Mouse (Mus musculus) cerebellum, adult 18-20 months (tissue): ENCODE data around the gene Shisal2b.
"Not testable (repeated sequence)": the region's sequence is repeated elsewhere in the genome, so short reads cannot be mapped to it uniquely, and the experiment has no call there.

Experiments used
- DNase-seq, 2 experiments: peaks; one replicate each; pipeline ENCODE4 v3.0.0; 2021

Gene Shisal2b

DNA sequence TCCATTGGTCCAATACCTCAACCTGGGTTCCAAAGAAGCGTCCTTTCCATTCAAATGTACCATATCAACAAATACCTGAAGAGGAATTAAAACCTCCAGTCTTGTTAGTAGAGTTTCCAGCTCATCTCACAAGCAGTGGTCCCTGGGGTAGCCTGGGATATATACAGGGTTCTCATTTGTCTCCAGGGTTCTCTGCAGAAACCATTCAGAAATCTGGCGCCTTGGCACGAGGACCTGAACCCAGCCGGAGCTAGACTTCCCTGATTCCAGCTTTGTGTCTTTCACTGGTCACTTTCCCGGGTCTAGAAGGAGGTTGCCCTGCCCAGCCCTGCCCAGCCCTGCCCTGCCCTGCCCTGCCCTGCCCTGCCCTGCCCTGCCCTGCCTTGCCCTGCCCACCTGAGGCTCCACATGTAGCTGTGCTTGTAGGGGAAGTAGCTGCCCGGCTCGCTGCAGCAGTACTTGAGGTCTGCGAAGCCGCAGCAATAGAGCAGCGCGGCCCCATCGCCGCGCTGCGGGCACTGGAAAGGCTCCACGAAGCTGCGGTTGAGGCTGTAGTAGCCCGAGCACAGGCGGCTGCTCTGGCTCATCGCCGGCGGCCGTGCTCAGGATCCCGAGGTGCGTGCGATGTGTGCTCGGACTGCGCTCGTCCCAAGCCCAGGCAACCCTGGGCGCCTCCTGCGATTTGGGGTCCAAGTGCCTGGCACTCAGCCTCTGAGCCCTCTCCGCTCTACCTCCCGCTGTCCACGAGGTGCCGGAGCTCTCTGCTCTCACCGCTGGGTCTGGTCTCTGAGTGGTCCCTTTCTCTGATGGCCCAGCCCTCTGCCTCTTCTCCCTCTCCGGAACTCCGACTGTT lies at the start of gene Shisal2b:
Gene Shisal2b, minus strand, starts transcription at position 767 of the 853 bp plus-strand sequence.
- peak; percentile 26 to 47 for DNase-seq

DNA sequence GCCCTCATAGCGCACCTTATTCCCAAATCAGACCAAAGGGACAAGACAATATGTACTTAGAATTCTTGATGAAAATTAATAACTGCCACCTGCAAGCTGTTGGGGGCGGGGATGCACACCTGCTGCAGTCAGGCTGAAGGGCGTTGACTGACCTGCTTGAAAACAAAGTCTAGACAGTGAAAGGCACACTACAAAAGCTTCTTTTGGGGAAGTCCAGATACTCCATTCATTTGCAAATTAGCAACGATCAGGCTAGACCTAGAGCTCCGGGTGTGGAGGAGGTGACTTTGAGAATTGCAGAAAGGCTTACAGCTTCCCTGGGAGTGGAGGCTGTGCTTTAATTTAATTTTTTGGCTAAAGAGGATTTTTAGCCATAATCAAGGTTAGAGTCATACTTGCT lies 47.9 kb upstream of the Shisal2b start:
- DNase-seq, result not testable (repeated sequence)

DNA sequence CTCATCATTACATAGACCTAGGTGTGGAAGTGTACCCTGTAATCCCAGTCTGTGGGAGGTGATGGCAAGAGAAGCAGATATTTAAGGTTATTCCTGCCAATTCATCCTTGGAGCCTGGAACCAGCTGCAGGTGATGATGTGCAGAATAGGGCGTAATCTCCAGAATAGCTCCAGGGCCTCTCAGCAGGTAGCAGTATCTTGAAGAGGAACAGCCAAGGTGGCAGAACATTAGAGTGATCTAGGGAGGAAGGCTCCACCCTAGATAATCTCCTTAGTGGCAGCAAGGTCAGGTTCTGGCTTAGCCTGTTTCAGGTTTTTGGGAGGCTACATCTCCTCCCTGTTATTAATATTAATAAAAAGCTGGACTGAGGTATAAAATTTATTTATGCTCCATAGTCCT lies 47.3 kb upstream of the Shisal2b start:
- DNase-seq, result not testable (repeated sequence)

DNA sequence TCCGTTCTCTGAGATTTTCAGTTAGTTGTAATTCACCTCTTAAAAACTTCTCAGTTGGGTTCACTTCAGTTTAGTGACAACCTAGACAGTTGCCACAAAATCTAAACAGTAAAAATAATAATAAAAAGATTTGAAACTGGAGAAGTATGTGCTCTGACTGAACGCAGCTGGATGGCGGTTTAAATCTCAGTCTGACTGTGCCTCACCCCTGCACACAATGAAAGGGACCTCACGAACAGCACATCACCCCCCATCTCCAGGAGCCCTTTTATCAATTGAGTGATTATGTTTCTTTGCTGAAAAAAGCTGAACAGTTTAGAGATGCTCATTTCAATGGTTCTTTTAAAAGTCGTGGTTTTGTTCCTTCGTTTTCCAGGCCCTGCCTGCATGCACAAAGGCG lies 45.0 kb upstream of the Shisal2b start:
- no peak for DNase-seq

DNA sequence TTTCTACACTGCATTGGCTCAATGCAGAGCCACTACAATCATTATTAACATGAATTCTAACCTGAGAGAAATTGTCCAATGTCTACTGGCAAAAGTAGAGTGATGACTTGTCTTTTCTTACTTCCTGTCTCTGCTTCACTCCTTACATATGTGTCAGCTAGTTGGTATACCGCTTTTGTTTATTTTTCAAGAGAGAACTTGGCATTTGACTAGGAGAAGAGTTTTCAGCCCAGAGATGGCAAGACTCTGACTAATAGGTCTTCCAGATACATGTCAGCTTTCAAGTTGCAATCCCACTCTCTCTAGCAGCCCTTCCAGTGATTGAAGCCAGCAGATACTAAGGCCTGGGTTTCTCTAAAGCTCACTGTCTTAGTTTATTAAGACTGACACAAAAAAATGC lies 31.1 kb upstream of the Shisal2b start:
- DNase-seq, result no peak

DNA sequence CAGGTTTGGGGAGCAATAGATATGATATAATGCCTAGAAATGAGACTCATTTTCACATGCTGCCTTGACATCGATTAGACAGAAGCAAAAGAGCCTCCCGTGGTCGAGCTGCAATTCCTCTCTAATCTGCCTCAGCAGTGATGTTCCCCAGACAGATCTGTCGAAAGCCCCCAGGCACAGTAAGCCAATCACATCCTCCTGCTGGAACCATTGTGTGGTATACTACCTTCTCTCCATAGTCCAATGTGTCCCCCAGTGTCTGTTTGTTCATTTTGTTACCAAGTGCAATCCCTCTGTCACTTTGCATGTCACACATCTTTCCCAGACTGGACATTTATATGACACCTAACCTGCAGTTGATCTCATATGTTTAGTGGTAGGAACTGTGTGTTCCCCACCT lies 28.6 kb upstream of the Shisal2b start:
- DNase-seq, result no peak

DNA sequence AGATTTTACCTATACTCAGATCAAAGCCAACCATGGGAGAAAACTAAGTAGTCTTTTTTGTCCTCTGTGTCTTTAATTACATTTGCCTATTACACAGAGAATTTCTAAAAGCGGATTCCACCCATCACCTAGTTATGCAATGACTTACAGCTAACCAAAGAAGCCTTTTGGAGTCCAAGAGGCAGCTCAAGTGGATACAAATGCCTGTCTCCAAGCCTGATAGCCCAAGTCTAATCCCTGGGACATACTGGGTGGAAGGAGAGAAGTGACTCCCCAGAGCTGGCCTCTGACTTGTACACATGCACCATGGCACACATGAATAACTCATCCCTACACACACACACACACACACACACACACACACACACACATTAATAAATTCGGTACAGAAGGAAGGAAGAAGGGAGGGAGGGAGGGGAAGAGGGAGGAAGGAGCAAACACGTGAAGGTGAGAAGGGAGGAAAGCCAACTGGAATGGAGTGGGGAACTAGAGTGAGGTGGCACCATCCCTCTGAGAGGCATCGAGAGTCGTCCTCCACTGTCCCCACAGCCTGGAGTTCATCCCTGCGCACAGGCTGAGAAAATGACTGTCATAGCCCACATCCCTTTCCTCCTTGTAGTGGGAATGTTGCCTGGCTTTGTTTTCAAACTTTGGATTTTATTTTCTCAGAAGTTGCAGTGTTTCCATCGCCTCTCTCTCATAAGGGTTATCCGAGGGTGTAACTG lies 22.8 kb upstream of the Shisal2b start:
- DNase-seq, result no peak

DNA sequence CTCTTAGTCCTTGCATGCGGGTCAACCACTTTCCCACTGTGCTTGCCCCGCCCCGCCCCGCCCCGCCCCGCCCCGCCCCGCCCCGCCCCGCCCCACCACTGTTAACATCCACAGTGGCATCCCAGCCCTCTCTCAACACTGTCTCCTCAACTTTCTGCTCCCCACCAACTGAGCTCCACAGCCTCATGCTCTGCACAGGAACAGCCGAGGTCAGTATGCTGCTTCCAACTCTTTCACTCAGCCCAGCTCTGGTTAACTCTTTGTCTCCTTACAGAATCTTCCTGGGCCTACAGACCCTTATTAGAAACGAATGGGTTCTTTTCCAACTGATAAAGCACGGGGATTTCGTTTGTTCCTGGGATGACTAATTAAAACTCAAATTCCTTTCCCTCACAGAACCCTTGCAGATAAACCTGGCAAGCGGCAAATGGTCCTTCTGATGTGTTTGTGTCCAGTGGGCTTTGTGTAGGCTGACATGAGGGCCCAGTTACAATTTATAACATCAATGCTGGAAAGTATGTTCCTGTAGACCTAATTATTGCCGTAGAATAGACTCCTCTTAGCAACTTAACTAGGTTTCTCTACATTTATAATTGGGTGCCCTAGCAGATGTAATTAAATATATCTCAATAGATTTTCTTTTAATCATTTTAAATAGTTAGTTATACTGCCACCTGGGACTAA lies 20.0 kb upstream of the Shisal2b start:
- no peak for DNase-seq

DNA sequence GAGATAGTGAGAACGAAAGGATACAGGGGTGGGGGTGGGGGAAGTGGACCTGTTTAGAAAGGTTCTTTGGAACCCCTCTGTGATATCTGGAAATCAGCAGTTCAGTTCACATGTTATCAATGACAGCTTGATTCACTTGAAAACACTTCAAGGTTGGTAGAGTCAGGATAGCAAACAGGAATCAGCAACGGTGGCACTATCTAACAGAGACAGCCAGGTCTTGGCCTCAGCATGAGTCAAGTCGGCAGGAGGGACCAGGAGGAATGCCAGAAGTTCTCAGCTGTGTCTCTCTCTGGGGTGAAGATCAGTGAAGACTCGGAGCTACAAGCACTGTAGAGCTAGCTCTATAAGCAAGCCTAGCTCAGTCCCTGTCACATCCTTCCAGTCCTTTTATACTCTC lies 14.8 kb upstream of the Shisal2b start:
- no peak for DNase-seq

DNA sequence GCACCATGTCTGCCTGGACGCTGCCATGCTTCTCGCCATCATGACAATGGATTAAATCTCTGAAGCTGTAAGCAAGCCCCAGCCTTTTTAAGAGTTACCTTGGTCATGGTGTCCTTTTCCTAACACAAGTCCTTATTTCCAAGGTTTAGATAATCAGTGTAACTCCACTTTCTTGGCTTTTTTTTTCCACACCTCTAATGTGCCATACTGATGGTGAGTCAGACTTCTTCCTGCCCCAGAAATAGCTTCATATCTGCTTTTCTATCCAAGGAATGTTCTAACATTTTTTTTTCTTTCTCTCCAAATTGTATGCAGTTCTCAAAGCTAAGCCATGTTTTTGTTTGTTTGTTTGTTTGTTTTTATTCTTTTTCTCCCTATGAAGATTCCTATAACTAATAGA lies 6.2 kb upstream of the Shisal2b start:
- DNase-seq, result no peak

DNA sequence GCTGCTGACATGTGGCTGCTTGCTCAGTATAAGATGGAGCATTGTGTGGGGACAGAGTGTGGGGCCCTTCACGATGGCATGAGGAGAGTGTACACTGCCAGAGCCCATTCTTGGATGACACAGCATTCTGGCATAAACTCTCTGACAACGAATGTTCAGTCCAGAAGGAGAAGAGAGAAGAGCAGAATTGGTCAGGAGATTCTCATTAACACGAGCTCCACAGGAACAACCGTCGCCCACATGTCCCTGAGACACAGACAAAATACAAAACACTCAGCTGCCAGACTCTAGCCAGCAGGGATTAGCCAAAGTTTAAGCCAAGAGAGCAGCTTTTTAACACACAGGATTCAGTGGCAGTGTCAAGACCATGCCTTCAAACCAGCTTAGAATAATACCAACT lies 3.0 kb upstream of the Shisal2b start:
- DNase-seq, result no peak

DNA sequence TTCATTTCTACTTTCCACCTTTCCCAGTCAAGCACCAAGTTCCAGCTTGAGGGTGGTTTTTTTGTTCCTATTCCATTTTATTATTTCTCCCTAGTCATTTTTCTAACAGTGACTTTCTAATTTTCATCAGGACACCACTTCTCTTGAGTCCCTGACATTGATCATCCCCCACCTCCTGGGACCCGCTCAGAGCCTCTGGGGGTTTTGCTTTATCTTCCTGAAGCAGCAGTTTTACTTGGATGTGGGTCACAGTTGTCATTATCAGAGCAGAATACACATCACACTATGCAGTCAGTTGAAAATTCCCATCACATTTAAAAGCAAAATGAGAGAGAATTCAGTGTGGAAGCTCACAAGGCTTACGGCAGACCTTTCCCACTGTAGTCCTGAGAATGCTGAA lies 10.0 kb downstream of the Shisal2b start:
- no peak for DNase-seq

DNA sequence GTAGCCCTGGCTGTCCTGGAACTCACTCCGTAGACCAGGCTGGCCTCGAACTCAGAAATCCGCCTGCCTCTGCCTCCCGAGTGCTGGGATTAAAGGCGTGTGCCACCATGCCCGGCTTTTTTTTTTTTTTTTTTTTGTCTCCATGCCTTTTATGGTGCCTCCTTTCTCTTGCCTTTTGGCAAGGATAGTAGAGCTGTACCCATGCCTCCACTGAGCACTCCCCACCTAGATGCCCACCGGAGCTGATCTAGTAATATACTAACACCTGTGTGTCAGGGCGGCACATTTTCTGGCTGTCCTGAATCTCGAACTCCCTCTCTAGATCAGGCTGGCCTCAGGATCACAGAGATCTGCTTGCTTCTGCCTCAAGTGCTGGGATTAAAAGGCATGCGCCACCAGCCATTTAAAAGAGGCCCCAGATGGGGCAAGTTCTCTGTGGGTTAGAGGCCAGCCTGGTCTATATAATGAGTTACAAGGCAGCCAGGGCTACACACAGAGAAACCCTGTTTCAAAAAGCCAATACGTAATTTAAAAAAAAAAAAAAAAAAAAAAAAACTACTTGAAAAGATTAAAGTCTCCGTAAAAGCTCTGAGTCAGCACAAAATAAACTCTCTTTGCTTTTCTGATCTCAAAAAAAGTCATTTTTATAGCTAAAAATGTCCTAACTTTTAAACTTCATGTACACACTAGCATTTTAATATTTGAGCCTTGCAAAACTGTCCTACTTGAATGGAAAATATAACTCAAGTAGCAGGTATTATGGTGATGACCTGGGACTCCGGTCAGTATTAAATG lies 20.2 kb downstream of the Shisal2b start:
- DNase-seq, result no peak

DNA sequence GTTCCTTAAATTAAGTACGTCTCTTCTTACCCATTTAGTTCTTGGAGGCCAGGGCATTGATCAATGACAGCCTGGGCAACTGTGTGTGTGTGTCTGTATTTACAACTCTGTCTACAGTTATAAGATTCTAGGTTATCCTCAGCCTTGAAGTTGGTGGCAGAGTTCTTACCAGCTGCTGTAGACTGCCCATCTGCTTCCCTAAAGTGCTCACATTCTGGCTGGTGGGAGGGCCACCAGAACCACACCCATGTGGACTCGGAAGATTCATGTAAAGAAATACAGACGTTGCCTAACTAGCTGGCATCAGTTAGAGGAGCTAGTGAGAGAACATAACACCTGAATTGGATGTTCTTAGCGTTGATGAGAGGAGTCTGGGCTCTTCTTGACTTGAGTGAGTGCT lies 21.8 kb downstream of the Shisal2b start:
- DNase-seq, result no peak

DNA sequence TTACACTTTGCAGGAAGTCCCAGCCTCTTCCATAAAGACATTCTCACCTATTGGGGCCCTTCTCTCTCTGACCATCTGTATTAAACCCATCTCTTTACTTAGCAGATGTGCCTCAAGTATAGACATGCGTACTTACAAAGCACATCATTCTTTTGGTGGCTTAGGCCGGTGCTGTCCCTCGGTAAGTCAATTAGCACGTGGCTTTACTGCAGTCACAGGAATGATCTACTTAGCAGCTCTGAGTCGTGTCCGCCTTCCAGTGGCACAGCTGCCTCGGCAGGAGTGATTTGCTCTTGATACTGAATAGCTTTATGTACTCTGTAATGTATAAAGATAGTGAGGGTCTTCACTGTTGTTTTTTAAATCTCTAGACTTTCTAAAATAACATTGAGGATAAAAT lies 26.1 kb downstream of the Shisal2b start:
- no peak for DNase-seq

DNA sequence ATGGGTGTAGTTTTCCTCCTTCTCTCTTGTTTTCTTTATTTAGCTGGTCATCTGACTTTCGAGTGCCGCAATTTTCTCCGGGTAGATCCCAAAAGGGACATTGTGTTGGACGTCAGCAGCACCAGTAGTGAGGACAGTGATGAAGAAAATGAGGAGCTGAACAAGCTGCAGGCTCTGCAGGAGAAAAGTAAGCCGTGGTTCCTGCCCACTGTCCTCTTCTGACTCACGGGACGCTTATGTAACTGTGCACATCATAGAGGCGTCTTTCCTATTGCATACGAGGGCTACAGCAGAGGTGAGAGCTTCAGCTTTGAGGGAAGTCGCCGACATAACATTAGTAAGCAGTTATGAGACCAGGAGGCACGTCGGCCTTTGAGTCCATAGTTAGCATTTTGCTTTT lies 30.9 kb downstream of the Shisal2b start:
- DNase-seq, result no peak

DNA sequence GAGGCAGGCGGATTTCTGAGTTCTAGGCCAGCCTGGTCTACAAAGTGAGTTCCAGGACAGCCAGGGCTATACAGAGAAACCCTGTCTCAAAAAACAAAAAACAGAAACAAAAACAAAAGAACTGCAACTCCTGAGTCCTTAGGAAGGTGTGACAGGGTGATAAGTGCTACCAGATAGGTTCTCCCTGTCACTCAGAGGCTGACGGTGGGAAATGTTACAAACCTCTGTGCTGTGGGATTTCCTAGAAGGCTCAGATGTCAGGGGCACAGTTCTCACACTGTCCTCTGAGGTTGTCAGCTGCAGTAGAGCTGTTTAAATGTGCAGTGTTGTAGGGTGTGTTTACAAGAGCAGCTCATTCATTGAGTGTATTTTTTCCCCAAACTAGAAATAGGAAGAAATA lies 38.2 kb downstream of the Shisal2b start:
- DNase-seq, result no peak

DNA sequence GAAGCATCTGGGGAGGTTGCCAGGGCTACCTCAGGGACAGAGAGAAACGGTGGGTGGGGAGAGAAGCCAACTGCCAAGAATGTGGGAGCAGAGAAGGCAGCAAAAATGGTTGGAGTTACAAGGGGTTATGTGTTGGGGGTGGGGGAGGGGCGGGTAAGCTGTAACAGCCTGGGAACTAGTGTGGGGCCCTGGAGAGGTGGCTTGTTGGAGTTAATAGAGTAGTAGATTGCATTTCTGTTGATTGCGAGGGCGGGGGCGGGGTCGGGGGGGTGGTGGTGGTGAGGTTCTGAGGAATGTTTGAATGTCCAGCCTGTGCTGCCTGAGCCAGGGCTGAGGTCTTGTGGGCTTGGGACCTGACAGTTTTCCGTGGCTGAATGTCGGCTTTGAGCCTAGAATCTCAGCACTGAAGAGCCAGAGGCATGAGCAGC lies 41.3 kb downstream of the Shisal2b start:
- no peak for DNase-seq

DNA sequence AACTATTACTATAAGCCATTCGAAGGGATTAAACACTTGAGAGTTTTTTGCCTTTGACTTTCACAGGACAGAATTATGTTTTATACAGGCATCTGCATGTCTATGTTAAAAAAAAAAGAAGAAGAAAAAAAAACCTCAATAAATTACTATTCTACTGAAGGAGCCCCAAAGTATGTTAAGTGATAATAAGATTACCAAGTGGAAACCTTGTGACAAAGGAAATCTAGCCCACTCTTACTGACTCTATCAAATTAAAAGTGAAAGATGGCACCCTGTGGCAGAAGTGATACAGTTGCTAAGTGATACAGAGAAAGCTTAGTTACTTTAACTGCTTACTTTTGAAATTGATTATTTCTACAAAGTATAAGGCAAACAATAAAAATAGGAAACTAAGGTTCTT lies 41.8 kb downstream of the Shisal2b start:
- DNase-seq, result no peak

DNA sequence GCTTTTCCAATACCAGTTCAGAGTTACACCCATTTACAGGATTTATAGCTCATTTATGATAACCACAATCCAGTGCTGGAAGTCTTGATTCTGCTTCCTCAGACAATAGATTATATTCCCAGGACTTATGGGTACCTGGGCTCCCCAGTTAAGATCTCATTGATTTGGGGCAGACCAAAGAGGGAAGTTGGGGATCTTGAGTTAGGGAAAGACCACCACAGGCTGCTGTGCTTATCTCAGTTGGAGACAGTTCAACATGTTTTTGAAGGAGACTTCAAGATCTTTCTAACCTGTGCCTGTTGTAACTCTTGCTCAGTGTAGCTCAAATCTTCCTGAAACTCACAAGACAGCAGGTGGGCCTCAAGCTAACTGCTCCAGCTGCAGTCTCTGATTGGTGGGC lies 42.5 kb downstream of the Shisal2b start:
- no peak for DNase-seq

DNA sequence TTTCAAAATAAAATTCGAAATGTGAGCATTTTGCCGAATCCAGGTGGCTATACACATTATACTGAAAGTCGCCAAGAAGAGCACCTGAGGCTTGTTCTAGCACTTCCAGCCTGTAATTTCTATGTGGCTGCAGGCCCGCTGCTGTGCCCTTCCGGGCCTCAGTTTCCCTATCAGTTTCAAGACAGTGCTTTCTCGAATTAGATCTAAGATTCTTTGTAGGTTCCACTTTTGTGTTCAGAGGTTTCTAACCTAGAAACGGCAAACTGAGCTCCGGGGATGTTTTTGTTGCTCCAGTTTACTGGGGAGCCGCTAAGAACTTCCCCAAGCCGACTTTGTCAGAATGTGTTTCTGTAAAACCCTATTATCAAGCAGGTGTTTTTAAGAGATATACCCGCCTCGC lies 46.0 kb downstream of the Shisal2b start:
- no peak for DNase-seq

DNA sequence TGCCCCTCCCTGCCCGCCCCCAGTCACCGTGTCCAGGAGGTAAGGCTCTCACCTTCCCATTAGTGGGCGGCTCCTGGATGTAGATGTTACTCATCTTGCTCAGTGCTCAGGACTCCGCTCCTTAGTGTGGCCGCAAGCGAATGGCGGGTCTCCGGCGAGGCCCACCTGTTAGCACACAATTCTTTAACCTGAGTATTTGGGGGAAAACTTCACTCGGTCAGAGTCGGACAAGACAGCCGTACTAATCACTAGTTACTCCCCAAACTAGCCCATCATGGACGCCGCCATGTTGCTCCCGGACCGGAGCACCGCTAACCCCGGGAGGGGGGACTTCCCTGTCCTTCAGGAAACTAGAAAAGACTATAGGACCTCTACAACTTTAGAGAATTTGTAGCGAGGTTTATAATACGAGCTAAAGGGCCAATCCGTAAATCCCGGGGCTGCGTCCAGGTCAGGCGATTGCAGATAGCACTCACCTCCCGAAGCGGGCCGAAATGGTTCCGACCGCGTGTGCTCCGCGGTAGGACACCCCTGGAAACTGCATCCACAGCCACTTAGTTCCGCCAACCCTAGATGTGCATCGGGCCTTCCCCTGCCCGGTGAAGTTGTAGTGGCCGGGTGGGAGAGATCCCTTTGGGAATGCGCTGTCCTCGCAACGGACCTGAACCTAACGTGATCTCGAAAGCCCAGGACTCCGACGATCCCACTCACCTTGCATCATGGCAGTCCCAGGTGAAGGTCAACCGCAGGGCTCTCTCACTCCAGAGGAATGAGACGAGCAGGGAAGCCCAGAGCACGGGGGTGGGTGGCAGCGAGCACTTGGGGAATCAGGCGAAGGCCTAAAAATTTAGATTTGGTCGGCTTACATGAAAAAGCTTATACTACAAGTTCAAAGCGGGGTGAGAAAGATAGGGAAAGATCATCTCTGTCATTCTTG lies 46.8 kb downstream of the Shisal2b start, which contains the start of gene Cwc27:
Gene Cwc27, minus strand, starts transcription at position 508 of the 937 bp plus-strand sequence.
- peak; percentile 76 to 85 for DNase-seq
